Mouse (Mus musculus) intestine, embryonic 14.5 days (tissue): ENCODE data around the gene Itgad. TPM values are rescaled to one million over a fixed set of nuclear protein-coding genes. Genes with fewer than 3 reads are reported as not detected.

Source experiments
- ATAC-seq: fragments of 200-750 bp; cut with Nextera tagmentation; replicated peaks from 2 replicates; pipeline ENCODE4 v1.8.0; 2017; ENCODE audit warnings: low read depth, moderate number of reproducible peaks, moderate TSS enrichment, moderate library complexity; ENCODE audit not compliant: low FRiP score, low TSS enrichment
- DNase-seq: peaks from one replicate; pipeline ENCODE4 v3.0.0-alpha.2; 2018; ENCODE audit warnings: low spot score
- H3K27ac ChIP-seq: fragments of 300-500 bp; sonication (generic); 2 replicates; pipeline ENCODE4 v1.5.1; 2014; ENCODE audit warnings: low read depth, mild to moderate bottlenecking, control low read depth
- H3K27me3 ChIP-seq: fragments of 300-500 bp; sonication (generic); replicated peaks from 2 replicates; pipeline ENCODE4 v1.6.1; 2014; ENCODE audit warnings: low read length, control low read depth; ENCODE audit not compliant: control insufficient read depth, insufficient read depth
- H3K36me3 ChIP-seq: fragments of 300-500 bp; sonication (generic); 2 replicates; pipeline ENCODE4 v1.6.1; 2014; ENCODE audit warnings: low read length, control low read depth; ENCODE audit not compliant: control insufficient read depth, insufficient read depth
- H3K4me1 ChIP-seq: fragments of 300-500 bp; sonication (generic); replicated peaks from 2 replicates; pipeline ENCODE4 v1.6.1; 2014; ENCODE audit warnings: low read length, control low read depth, mixed read lengths; ENCODE audit not compliant: control insufficient read depth, insufficient read depth
- H3K4me2 ChIP-seq: fragments of 300-500 bp; sonication (generic); 2 replicates; pipeline ENCODE4 v1.6.1; 2014; ENCODE audit warnings: low read length
- H3K4me3 ChIP-seq: fragments of 300-500 bp; sonication (generic); 2 replicates; pipeline ENCODE4 v1.5.1; 2014; ENCODE audit warnings: low read depth, low read length, control low read depth, mixed read lengths
- H3K9ac ChIP-seq: fragments of 300-500 bp; sonication (generic); 2 replicates; pipeline ENCODE4 v1.6.1; 2014; ENCODE audit warnings: mild to moderate bottlenecking, low read length
- H3K9me3 ChIP-seq: fragments of 300-500 bp; sonication (generic); 2 replicates; pipeline ENCODE4 v1.6.1; 2016; ENCODE audit warnings: low read length, control low read depth; ENCODE audit not compliant: control insufficient read depth
- WGBS: fragments of 180-500 bp; shearing (Covaris S2); extraction: QIAGEN DNeasy Blood & Tissue Kit; methylation state at CpG from one replicate; pipeline ENCODE4 v1.1.7; 2014; 5-methylcytosine and 5-hydroxymethylcytosine counted together
- polyA plus RNA-seq: library from polyadenylated mRNA; unstranded; fragments of >200 nt; fragmentation: Nextera tagmentation; extraction: Ambion mirVana; gene quantifications from 2 replicates; pipeline ENCODE4 v1.2.1, GENCODE M21; 2014

Gene Itgad
- polyA plus RNA-seq, 1 experiment from 2014 or later: not detected

DNA sequence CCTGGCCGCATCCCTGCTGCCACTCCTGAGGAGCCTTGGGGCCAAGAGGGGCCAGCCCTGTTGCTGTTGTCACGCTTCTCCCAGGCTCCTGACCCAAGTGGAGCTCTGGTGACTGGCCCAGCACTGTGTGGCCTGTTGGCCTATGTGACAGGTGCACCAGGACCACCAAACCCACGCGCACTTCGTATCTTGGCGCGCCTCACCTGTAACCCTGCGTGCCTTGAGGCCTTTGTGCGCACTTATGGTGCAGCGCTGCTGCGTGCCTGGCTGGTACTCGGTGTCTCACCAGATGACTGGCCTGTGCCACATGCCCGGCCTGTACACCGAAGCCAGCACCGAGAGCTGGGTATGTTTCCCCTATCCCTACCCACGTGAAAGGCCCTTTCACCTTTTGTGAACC lies 88.2 kb downstream of the Itgad start:
- H3K27me3 ChIP-seq: no peaks in the 10 kb centered on the region
- no peak overlapping the region for H3K9ac ChIP-seq
- peaks cover 49% of the 10 kb centered on the region for H3K36me3 ChIP-seq

DNA sequence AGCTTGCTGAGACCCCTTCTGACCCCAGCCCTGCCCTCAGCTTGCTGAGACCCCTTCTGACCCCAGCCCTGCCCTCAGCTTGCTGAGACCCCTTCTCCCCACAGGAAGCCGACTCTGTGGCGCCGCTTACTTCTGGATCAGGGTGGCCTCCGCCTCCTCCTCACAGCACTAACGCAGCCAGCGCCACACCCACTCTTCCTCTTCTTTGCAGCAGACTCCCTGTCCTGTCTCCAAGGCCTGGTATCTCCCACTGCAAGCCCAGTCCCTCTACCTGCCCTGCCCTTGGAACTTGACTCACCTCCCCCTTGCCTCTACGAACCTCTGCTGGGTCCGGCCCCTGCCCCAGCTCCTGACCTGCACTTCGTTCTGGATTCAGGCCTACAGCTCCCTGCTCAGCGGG lies 89.7 kb downstream of the Itgad start:
- Histone ChIP-seq H3K4me1 (peaks cover 27% of the 10 kb centered on the region; the same call in 1 of the 2 replicates), H3K4me3 (no peak overlapping the region), H3K36me3 (peaks cover 52% of the 10 kb centered on the region), H3K9me3 (no peaks in the 10 kb centered on the region), H3K27ac (no peak overlapping the region; the same call in 1 of the 2 replicates), H3K4me2 (no peak overlapping the region), H3K27me3 (no peaks in the 10 kb centered on the region), H3K9ac (no peak overlapping the region)
- ATAC-seq (no peak), DNase-seq (no peak)
- 56% methylated on average over 10 of the region's 10 CpGs for WGBS

More for the DNA sequence above, 88.2 kb downstream of the Itgad start:
- Histone ChIP-seq H3K4me2 (no peak overlapping the region), H3K4me3 (no peak overlapping the region), H3K4me1 (peaks cover 20% of the 10 kb centered on the region; the same call in 1 of the 2 replicates), H3K9me3 (no peaks in the 10 kb centered on the region), H3K27ac (no peak overlapping the region)
- 95% methylated on average over 16 of the region's 16 CpGs for WGBS
- DNase-seq (no peak), ATAC-seq (no peak)

DNA sequence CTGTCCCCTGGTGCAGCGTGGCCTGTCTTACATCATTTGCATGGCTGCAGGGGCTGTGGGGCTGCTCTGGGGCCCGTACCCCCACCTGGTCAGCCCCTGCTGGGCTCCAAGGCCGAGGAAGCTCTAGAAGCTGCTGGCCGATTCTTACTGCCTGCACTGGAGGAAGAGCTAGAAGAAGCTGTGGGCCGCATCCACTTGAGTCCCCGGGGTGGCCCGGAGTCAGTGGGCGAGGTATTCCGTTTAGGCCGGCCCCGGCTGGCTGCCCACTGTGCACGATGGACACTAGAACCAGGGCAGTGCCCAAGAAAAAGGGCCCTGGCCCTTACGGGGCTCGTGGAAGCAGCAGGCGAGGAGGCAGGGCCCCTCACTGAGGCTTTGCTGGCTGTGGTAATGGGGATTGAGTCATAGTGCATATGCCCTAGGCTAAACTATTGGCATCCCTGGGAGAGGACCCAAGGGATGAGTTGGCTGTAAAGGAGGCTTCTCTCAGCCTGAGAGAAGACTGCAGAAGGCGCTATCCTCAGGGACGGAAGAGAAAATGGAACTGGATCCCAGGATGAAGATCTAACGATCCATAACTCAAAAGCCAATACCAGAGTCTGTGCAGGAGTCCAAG lies 90.3 kb downstream of the Itgad start:
- DNase-seq: no peak
- 84% methylated on average over 18 of the region's 18 CpGs for WGBS
- Histone ChIP-seq H3K4me3 (no peak overlapping the region), H3K4me1 (peaks cover 21% of the 10 kb centered on the region; the same call in 1 of the 2 replicates), H3K27ac (no peak overlapping the region), H3K9ac (no peak overlapping the region), H3K9me3 (no peaks in the 10 kb centered on the region), H3K27me3 (no peaks in the 10 kb centered on the region), H3K36me3 (peaks cover 57% of the 10 kb centered on the region), H3K4me2 (no peak overlapping the region)
- ATAC-seq: no peak

DNA sequence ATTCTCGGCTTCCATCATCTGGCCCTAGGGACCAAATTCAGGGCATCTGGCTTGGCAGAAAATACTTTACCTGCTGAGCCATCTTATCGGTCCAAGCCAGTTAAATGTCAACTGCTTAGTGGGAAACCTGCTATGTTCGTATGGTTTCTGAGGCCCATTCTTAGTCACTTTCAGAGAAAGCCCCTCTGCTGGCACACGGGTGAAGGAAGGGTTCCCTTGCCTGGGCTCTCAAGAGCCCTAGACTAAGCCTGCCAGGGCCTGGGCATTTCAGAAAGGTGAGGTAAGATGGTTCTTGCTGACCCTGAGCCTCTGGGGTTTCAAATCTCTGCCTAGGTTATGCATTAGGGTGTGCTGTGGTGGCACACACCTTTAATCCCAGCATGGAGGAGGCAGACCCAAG lies 91.4 kb downstream of the Itgad start:
- Histone ChIP-seq H3K36me3 (peaks cover 59% of the 10 kb centered on the region), H3K27me3 (no peaks in the 10 kb centered on the region), H3K27ac (peak overlapping the region; percentile 89), H3K4me2 (no peak overlapping the region), H3K9ac (no peak overlapping the region), H3K4me1 (peaks cover 23% of the 10 kb centered on the region; the same call in 1 of the 2 replicates), H3K4me3 (no peak overlapping the region), H3K9me3 (no peaks in the 10 kb centered on the region)
- ATAC-seq (no peak), DNase-seq (no peak)
- 87% methylated on average over 4 of the region's 4 CpGs for WGBS

DNA sequence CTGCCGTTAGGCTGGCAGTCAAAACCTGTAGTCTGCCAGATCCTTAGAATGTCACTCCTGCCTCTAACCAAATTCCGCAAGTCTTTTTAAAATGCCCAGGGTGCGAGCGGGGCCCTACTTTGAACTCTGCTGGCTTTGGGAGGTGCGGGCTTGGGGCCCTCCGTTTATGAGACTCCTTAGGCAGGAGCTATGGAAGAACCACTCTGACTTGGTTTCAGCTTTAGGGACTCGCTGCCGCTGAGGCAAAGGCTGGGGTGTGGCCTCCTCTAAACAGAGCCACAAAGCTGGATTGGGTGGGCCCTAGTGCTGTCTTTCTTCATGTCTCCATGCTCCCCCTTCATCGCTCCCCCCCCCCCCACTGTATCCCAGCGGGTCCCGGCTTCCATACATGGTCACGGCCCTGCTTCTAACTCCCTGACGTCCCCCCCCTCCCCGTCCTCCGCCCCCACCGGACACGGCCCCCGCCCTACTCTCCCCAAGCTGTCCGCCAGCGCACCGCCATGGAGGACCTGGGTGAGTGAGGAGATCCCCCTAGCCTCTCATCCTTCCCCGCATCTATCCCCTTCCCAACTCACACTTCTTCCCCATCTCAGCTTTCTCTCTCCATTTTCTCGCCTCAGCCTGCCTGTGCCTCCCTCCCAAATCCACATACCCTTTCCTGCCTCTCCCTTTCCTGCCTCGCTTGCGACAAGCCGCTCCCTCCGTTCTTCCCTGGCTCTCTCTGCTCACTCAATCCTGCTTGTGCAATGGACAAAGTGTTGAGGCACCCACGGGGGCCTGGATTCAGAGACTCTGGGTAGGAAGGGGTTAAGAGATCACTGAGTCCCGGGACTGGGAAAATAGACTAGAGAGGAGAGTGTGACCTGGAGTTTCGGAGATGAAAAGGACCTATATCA lies 92.6 kb downstream of the Itgad start, which contains the start of gene Tgfb1i1:
Gene Tgfb1i1, plus strand, starts transcription at position 317 of the 896 bp plus-strand sequence.
- Histone ChIP-seq H3K9me3 (no peaks in the 10 kb centered on the region), H3K27me3 (no peaks in the 10 kb centered on the region), H3K36me3 (peaks cover 57% of the 10 kb centered on the region), H3K27ac (peak within 1 kb of the TSS; percentile 89), H3K4me2 (peak within 1 kb of the TSS; percentile 67), H3K9ac (peak within 1 kb of the TSS; percentile 78), H3K4me3 (peak within 1 kb of the TSS; percentile 54), H3K4me1 (peaks cover 23% of the 10 kb centered on the region; the same call in 1 of the 2 replicates)
- DNase-seq (peak; percentile 79), ATAC-seq (peak; percentile 87)
- 1% methylated on average over 29 of the region's 30 CpGs for WGBS

DNA sequence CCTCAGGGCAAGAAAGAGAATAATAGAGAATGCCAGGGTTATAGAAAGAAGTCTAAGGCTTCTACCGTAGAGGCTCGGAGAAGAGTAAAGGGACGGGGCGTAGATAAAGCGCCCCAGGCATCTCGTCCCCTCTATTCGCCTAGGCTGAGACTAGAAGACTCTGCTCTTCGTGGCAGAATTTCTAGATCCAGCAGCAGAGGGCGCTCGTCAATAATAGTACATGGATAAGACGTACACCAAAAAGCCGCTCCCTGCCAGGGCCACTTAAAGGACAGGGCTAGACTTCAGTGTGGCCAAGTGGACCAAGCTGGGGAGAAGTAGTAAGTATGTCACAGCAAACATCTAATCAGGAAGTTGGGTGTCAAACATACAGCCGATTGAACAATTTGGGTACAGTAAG lies 93.3 kb downstream of the Itgad start:
- peak; percentile 65 for ATAC-seq
- H3K4me1 ChIP-seq: peaks cover 28% of the 10 kb centered on the region; the same call in 1 of the 2 replicates
- H3K36me3 ChIP-seq: peaks cover 58% of the 10 kb centered on the region
- H3K4me2 ChIP-seq: peak overlapping the region; percentile 67
- H3K4me3 ChIP-seq: peak overlapping the region; percentile 54
- WGBS: 2% methylated on average over 13 of the region's 13 CpGs
- DNase-seq: peak; percentile 93
- H3K27ac ChIP-seq: peak overlapping the region; percentile 89
- no peaks in the 10 kb centered on the region for H3K9me3 ChIP-seq
- H3K9ac ChIP-seq: peak overlapping the region; percentile 78
- H3K27me3 ChIP-seq: no peaks in the 10 kb centered on the region

DNA sequence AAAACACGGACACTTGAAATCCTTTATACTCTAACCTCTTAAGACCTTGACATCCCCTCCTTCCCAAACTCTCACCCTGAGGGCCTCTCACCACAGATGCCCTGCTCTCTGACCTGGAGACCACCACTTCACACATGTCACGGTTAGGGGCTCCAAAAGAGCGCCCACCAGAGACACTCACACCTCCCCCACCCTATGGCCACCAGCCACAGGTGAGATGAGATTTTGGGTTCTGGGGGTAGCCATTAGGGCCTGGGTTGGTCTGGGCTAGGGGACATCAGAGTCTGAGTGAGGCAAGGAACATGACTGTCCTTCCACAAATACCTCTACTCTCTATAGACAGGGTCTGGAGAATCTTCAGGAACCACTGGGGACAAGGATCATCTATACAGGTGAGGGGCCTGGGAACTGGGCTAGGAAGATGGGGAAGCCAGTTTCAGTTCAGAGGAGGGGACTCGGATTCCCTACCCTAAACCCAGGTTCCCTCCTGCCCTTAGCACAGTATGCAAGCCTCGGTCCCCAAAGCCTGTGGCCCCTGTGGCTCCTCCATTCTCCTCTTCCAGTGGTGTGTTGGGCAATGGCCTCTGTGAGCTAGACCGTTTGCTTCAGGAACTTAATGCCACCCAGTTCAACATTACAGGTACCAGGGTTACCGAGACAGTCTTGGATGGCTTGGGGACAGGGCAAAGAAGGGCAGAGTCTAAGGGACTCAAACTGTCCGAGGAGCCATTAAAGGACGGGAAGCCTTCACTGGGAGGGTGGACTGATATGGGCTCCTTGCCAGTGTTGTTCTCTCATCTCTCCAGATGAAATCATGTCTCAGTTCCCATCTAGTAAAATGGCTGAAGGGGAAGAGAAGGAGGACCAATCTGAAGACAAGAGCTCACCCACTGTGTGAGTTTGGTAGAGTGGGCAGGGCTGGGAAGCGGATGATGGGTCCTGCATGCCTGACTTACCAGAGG lies 94.2 kb downstream of the Itgad start:
- Histone ChIP-seq H3K9ac (peak overlapping the region; percentile 78), H3K4me3 (peak overlapping the region; percentile 54), H3K36me3 (peaks cover 56% of the 10 kb centered on the region), H3K27ac (no peak overlapping the region; the same call in 1 of the 2 replicates), H3K27me3 (no peaks in the 10 kb centered on the region), H3K4me2 (peak overlapping the region; percentile 67), H3K4me1 (peaks cover 28% of the 10 kb centered on the region; the same call in 1 of the 2 replicates), H3K9me3 (no peaks in the 10 kb centered on the region)
- 81% methylated on average over 10 of the region's 10 CpGs for WGBS
- ATAC-seq (no peak), DNase-seq (no peak)

DNA sequence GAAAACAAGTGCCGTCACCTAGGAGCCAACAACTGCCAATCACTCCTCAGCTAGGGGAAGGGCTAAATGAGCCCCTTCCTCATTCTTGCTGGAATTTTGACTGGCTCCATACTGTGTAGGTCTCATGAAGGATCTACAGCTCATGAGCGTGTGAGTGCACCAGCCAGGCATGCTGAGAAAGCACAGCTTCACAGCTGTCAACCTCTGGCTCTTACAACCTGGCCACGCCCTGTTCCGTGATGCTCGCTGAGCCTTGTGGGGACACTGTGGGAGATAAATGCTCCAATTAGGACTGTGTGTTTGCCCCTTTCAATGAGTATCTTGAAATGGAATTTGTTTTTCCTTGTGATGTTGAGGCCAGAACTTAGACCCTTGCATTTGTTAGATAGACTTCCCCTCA lies 95.8 kb downstream of the Itgad start:
- 86% methylated on average over 5 of the region's 5 CpGs for WGBS
- DNase-seq (no peak), ATAC-seq (no peak)
- H3K36me3 ChIP-seq: peaks cover 54% of the 10 kb centered on the region
- no peaks in the 10 kb centered on the region for H3K27me3 ChIP-seq
- no peak overlapping the region for H3K4me3 ChIP-seq
- peaks cover 28% of the 10 kb centered on the region; the same call in 1 of the 2 replicates for H3K4me1 ChIP-seq
- H3K27ac ChIP-seq: no peak overlapping the region
- H3K9ac ChIP-seq: no peak overlapping the region
- no peaks in the 10 kb centered on the region for H3K9me3 ChIP-seq
- peak overlapping the region; percentile 13; the same call in 1 of the 2 replicates for H3K4me2 ChIP-seq
